Mouse (Mus musculus) lung, postnatal 4 days (tissue): ENCODE measurements around the gene Chrne.

Experiments
- DNase-seq, 2 experiments: peaks; one replicate each; pipeline ENCODE4 v3.0.0; 2021

Gene Chrne

DNA sequence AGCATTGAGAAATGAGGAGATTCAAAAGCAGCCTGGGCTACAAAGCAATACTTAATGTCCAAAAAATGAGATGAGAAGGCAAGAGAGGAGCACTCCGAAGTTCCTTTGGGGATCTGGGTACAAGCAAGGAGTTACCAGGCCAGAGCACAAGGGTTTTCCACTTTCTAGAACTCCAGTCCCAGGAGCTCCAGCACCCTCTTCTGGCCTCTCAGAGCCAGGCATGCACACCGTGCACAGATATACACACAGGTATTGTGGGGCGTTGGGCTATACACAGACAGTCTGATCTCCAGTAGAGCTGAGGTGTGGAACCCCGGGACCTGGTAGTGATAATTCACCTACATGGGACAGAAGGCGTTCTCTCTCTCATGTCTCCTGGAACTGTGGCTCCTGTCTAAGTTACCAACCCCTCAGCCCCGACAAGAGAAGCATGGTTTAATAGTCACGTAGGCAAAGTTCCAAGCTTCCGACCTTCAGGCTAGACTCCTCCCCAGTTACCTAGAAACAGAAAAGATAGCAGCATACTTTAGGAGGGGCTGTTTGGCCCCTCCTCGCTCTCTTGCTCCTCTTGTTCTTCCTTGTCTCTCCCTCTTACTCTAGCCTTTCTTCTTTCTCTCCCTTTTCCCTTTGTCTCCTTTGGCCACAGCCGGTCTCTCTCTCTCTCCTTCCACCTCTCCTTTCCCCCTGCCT is 4.2 kb upstream of the Chrne start:
- no peak for DNase-seq

DNA sequence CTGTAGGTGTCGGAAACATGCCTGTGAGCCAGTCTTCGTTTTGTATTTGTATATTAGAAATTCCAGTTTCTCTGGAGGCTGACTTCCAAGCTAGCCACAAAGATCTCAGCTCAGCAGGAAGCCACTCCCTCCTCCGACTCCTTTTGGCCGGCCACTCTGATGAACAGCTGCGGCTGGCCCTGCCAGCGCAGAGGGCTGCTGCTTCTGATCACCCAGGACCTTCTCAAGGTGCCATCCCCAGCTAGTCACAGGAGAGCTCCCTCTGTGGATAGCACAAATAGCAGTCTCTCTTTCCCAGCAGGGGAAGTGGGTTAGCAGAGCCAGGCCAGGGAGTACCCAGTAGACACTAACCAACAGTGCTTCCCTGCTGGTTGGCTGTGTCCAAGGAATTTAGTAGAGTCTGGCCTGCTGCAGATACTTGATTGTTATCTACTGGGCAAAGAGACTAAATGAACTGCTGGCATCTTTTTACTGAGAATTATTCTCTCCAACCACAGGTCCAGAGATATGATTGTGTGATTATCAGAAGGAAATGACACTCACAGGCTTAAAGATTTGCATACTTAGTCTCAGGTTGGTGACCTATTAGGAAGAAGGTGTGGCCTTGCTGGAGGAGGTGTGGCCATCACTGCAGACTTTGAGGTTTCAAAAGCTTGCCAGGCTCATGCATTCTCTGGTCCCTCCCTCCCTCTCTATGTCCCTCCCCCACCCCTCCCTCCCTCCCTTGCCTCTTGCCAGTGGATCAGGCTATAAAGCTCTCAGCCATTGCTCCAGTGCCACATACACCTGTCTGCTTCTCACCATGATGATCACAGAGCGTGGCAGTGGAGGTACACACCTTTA is 3.2 kb upstream of the Chrne start:
- DNase-seq = peak in 1 of 2 experiments; percentile 47

DNA sequence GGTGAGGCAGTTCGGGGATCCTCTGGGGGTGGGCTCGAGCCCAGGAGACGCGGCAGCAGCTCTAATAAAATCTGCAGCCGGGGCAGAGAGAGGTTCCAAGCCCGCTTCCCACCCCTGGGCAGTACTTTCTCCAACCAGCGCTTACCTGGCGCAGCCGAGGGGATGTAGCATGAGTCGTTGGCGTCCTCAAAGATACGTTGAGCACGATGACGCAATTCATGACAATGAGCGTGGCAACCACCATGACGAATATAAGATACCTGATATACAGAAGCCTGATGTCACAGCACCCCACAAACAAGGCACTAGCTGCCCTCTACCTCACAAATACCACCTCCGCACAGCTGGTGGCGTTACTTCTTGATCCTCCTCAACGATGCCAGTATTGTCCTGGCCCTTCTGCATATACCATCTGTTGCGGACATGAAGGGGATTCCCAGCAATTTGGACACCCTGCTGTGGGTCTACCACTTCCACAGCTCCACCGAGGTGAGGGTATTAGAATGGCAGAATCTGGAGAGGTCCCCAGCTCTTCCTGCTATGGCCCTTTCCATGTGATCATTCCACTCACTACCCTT is 3.4 kb downstream of the Chrne start, which contains the start of gene 4930544D05Rik:
Gene 4930544D05Rik, plus strand, starts transcription at position 333 of the 578 bp plus-strand sequence.
- peak in 1 of 2 experiments; percentile 10 for DNase-seq

DNA sequence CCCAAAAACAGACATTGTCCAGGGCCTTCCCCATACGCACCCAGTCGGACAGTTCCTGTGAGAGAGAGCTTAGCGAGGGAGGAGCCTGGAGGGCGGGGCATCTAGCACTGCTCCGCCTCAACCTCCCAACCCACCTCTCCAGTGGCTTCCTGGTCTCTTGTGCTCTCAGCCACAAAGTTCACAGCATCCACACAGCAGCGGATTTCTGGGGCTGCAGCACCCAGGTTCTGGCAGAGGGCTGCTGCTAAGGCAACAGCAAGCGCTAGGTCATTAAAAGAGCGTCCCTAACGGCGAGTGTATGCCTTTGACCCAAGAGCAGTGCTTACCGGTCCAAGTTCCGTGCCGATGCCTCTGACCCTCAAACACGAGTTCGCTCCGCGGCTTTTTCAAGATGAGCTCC is 3.9 kb downstream of the Chrne start:
- DNase-seq = peak; percentile 82 to 83

DNA sequence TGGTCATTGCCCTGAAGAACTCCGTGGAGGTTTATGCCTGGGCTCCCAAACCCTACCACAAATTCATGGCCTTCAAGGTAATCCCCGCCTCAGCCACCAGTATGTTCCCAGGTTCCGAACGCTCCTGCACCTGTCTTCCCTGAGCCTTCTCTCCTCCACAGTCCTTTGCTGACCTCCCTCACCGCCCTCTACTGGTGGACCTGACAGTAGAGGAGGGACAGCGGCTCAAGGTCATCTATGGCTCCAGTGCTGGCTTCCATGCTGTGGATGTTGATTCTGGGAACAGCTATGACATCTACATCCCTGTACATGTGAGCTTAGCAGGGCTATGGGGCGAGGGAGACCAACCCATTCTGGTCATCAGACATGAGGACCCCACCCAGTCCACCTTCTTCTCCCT is 6.5 kb downstream of the Chrne start:
- DNase-seq = no peak

DNA sequence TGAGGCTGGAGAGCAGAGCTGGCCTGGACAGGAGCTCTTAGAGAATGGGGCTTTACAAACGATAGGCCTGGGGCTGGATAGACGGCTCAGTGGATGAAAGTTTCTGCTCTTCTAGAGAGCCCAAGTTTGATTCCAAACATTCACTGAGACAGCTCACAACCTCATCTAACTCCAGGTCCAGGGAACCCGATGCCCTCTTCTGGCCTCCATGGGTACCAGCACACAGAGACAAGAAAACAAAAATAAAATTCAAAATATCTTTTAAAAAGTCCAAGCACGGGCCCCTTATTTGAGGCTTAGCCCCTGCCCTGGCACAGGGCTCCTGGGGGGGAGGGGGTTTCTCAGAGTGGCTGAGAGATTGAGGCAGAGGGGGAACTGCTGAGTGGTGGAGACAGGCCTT is 8.3 kb downstream of the Chrne start:
- no peak for DNase-seq

DNA sequence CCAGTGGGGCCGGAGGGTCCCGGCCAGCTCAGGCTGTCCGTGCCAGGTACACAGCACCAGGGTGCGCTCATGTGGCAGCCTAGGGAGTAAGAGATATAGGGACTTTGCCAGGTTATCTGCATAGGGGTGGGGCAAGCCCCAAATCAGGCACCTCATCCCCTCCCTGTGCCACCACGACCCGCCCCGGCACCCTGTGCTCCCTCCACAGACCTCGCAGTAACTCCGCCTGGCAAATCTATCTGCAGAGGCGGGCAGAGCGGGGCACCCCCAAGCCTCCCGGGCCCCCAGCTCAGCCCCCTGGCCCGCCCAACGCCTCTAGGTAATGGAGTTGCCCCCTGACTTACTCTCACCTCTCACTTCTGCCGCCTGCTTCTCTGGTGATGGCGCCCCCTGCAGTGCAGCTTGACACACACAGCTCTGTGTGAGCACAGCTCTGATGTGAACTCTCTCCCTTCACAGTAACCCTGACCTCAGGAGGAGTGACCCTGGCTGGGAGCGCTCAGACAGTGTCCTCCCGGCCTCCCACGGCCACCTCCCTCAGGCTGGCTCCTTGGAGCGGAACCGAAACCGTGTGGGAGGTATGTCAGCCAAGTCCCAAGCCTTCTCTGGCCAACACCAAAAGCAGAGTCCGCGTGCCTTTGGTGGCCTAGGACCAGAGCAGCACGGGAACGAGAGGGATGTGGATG is 10.5 kb downstream of the Chrne start:
- peak in 1 of 2 experiments; percentile 29 for DNase-seq

DNA sequence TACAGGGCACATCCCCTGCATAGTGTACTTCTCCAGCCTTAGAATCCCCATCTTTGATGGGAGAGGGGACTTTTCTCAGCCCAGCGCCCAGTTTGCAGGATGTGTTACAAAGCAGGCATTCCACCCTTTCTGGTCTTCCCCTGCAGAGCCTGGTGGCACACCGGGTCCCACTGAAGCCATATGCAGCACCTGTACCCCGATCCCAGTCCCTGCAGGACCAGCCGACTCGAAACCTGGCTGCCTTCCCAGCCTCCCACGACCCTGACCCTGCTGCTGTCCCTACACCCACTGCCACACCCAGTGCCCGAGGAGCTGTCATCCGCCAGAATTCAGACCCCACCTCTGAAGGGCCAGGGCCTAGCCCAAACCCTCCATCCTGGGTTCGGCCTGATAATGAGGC is 11.4 kb downstream of the Chrne start:
- DNase-seq = no peak

DNA sequence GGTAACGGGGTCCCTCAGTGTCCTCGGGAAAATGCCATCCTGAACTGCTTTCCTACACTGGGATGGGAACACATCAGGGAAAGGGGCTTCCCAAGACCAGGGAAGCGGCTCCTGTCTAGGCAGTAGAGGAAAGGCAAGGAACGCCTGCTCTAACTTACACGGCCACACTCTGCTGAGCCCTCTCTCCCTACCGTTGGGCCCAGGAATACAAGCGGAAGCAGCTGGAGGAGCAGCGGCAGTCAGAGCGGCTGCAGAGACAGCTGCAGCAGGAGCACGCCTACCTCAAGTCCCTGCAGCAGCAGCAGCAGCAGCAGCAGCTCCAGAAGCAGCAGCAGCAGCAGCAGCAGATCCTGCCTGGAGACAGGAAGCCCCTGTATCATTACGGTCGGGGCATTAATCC is 12.3 kb downstream of the Chrne start:
- no peak for DNase-seq

DNA sequence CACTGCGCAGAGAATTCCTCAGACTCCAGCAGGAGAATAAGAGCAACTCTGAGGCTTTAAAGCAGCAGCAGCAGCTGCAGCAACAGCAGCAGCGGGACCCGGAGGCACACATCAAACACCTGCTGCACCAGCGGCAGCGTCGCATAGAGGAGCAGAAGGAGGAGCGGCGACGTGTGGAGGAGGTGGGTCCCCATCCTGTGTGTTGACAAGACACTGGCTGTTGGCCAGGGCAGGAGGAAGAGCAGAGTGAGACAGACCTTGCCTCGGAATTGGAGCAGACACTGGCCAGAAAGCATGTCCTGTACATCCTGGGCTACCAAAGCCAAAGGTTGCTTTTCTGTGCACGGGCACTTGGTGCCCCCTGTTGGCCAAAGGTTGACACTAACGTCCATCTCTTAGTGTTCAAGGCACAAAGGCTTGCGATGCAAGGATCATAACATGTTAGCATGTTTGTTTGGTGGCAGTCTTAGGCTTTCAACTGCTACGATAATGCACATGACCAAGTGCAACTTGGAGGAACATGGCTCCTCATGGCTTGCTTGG is 13.9 kb downstream of the Chrne start:
- DNase-seq = peak; percentile 75 to 83

DNA sequence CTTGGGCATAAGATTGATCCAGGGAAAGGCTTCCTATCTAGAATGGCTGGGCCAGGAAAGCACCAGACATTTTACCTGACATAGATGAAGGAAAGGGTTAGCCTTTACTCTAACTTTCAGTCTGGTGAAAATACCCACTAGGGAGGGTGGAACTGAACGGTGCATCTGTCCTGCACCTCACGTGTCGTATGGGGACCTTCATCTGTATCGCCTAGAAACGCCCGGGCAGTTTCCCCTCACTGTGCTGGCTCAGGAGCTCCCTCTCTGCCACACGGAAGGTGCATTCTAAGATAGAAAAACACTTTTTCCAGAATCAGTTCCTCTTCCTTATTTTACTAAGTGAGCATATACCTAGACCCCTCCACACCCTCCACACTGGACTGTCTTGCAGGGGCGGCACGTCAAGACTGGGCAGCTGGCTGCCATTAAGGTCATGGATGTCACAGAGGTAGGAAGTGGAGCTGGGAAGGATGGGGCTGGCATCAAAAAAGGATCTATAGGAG is 20.5 kb downstream of the Chrne start:
- DNase-seq = no peak

DNA sequence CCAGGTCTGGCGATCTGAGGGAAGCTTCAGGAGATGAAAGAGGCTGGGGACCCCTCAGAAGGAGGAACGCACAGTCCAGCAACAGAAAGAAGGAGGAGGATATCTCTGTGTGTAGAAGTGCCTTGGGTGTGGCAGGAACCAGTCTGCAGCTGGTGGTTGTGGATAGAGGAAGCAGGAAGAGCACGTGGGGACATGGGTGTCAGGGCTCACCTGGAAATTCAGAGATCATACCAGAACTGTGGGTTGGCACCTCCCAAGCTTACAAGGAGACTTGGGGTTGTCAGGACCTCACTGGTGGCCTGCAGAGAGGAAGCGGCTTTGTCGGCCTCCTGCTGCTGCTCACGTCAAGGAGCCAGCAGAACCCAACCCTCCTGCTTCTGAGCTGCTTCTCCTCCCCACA is 21.7 kb downstream of the Chrne start:
- DNase-seq = no peak

DNA sequence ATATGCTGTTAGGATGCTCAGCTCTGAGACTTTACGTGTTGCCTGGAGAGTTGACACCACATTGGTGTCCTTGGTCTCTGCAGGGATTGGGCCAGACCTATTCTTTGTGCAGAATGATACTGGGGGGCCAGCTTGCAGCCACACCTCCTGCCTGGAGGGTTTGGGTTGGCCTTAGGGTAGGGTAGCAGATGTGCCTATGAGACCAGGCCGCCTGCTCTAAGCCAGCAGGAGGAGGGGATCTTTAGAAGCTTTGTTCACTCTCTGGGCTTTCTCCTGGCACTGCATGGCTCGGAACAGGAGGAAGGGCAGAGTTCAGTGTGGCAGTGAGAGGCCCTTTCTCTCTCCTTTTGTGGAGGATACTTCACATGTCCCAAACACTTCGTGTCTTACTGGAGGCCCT is 22.9 kb downstream of the Chrne start:
- no peak for DNase-seq

DNA sequence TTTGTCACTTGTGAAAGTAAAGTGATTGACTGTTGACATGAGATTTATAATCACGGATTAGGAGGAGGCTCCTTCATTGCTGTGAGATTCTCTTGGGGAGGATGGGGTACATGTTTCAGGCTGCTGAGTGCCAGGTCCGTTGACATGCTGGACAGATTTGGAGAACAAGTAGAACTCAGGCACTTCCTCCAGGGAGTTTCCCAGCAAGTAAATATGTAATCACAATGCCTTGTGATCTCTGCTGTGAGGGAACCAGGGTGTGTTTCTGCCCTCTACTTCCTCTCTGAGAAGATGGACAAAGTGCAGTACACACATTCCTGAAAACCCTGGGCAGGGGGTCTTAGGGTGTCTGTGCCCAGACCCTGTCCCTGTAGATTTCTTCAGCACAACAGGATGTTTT is 23.4 kb downstream of the Chrne start:
- DNase-seq = no peak

DNA sequence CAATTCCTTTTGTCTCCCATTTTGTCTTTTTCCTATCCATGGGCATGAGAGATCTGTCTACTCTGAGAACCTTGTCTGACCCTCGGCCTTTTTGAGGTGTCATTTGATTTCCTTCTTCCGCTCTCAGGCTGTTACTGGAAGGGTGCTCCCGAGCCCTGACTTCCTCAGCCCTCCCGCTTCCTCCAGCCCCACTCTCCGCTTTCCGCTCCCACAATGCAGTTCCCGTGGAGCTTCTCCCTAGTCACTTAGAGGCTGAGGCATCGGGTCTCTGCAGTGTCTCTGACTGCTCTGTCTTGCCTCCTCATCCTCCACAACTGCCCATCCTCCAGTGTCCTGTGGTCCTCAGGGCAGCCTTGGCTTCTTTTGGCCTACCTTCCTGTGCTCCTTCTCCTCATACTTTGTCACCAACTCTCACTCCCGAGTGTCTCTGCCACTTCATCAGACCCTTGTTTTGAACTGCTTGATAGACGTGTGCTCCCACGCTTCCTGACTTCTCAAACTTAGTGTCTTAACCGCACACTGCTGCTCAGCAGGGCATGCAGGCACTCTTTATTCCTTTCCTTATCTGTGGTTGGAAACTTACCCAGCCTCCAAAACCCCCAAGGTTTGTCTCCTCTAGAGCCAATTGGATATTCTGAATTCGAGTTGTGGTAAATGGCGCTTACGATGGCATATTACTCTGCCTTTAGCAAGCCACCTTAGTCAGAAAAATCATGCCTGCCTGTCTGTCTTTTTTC is 24.6 kb downstream of the Chrne start:
- peak; percentile 61 to 64 for DNase-seq

DNA sequence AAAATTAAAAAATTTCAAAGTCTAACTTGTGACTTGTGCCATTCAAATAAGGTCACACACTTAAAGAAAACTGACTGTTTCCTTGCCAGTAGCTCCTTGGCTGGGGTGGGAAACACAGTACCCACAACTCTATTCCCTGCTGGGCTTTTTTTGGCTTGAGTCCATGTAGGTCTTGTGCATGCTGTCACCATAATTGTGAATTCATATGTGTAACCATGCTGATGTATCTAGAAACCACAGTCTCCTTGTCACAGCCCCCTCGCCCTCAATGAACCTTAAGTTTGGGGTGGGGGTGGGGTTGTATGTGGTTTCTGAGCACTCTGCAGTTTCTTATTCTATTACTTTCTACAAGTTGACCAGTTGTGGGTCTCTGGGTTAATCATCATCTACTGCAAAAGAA is 27.3 kb downstream of the Chrne start:
- DNase-seq = no peak

DNA sequence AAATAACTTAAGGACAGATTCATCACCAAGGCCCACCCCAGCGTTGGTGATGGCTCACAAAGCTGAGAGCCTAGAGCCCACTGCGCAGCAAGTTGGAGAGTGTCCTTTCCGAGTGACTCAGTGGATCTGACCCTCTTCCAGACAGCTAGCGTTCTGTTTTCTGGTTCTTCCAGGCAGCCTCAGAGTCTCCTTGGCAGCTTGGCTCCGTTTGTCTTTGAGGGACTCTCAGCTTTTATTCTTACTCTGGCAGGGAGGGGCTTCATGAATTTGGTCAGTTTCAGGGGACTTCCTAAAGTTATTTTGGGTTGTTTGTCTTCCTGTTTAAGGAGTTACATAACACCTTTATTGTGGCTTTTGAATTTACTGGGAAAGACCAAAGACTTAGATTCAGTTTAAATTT is 32.1 kb downstream of the Chrne start:
- no peak for DNase-seq

DNA sequence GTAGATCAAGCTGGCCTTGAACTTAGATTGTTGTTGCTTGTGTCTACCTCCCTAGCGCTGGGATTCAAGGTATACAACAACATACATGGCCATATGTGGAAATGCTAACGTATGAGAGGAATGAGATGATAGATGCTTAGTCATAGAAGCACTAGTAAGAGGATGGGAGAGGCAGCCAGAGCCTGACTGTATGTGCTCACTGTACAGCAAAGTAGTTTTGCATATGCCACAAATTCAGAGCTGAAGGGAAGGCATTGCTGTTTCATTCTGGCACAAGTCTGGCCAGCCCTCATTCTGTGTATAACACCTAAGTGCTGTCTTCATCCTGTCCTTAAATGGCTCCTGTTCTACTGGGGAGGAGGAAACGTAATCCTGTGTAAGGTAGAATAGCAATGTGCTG is 32.8 kb downstream of the Chrne start:
- no peak for DNase-seq

DNA sequence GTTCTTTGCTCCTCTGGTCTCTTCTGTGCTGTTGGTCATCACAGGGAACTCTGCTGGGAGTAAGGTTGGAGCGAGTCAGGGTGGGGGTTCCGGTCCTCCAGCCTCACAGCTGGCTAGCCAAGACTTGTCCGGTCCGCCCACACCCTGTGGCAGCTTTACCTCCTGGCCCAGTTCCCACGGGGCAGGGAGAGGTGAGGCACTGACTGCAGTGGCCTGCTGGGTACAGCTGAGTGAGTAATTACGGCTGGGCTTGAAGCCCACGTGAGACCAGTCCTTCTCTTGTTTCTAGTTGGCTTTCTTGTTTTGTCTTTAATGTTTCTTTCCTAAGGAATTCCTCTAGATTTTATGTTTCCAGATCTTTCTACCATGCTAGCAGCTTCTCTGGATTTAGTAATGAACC is 33.6 kb downstream of the Chrne start:
- DNase-seq = peak; percentile 63 to 80

DNA sequence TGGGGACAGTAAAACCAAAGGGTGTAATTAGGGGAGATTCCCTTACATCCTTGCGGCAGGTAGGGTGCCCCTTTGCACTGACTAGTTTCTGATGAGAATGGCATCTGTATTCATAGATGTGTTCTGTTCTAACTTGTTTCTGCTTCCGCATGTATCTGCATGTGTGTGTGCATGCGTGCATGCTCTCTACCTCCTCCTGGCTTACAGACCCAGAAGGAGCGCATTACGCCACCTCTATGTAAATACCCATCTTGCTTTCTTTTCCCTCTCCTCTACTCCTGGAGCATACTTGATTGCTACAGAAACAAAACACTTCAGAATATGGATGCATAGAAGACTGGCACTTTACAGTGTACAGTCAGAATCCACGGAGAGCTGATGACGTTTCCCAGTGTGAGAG is 35.2 kb downstream of the Chrne start:
- no peak for DNase-seq

DNA sequence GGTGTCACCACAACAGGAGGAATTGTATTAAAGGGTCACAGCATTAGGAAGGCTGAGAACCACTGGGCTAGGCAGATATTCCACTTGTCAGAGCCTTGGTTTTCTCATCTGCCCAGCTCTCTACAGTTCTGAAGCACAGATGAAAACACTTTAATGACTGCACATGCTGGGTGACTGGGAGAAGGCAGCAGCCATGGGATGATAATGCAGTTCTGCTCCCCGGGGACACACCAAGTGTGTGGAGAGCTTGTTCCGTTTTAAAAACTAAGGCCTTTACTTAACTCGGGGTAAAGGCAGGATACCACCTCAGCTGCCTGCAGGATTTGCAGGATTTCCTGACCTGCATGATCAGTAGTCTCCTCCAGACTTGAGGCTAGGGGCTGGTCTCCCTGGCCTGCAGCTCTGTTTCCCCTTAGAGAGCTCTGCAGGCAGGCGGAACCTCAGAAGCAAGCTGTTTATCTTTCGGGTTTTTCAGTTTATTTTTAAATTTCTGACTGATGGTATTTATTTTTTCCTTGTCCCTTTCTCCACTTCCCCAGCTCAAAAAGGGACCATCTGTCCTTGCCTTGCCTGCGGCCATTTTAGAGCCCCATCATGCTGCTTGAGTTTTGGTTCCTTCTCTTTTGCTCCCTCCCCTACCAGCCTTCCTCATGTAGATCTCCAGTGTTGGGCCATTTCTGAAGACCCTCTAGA is 35.8 kb downstream of the Chrne start:
- no peak for DNase-seq

DNA sequence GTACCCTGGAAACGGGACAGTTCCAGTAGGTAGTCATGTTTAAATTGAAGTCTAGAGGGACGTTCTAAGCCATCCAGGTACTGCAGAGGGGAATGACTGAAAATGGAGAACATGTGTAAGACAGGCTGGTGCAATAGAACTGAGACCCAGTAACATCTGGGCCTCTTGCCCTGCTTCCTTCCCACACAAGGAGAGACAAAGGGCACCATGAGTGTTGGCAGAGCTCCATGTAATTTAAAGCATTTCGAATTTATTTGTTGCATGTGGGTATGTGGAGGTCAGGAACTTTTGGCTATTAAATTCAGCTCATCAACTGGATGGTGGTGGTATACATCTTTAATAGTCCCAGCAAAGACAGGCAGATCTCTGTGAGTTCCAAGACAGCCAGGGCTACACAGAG is 36.8 kb downstream of the Chrne start:
- DNase-seq = no peak
